Mouse (Mus musculus) cerebellum, adult 2 months (tissue): ENCODE data around the gene Ak9.

ENCODE experiments used
- CTCF ChIP-seq: fragments of 200-500 bp; IDR thresholded peaks from 2 replicates; pipeline ENCODE4 v1.5.1; 2011; ENCODE audit warnings: low read depth, mild to moderate bottlenecking, control low read depth, low read length, moderate library complexity, borderline replicate concordance; ENCODE audit not compliant: insufficient read depth
- POLR2A ChIP-seq: fragments of 200-500 bp; IDR thresholded peaks from 2 replicates; pipeline ENCODE4 v1.6.1; 2011; ENCODE audit warnings: low read length, control low read depth, borderline replicate concordance; ENCODE audit not compliant: insufficient read depth

GRCm38 (mm10) chr10:41472534-41472933, 168.8 kb downstream of the Ak9 start:
- TF ChIP-seq POLR2A, result no peak
- TF ChIP-seq CTCF, result no peak
